Comparison of ENCODE assay signal across 7 mouse cellular contexts in genomic region chr5:24424004-24424781, GRCm38 (mm10). TPM values are rescaled to one million over a fixed set of nuclear protein-coding genes. Genes with fewer than 3 reads are reported as not detected.
DNase-seq lines count a peak whose midpoint lies in the region; ATAC-seq and TF ChIP-seq lines count a peak whose summit lies in the region.

No protein-coding gene starts in this region.

- peak overlapping the region; percentile 93 for H3K27ac ChIP-seq in left cerebral cortex, adult 2 months
- H3K27ac ChIP-seq in bone marrow macrophage, adult 2 months (ENCODE audit: insufficient read depth, low read depth, low read length) = peak overlapping the region; percentile 93
- H3K27ac ChIP-seq in forebrain, embryonic 10.5 days = peak overlapping the region; percentile 85
- H3K27ac ChIP-seq in limb, embryonic 13.5 days = peak overlapping the region; percentile 91
- H3K27ac ChIP-seq in neural tube, embryonic 12.5 days = peak overlapping the region; percentile 81

- peaks cover 32% of the 10 kb centered on the region for H3K36me3 ChIP-seq in forebrain, embryonic 10.5 days (replicated peaks)
- H3K36me3 ChIP-seq in limb, embryonic 13.5 days = peaks cover 27% of the 10 kb centered on the region
- peaks cover 17% of the 10 kb centered on the region for H3K36me3 ChIP-seq in neural tube, embryonic 12.5 days

- H3K4me2 ChIP-seq in limb, embryonic 13.5 days (replicated peaks) = peak overlapping the region; percentile 95
- H3K4me2 ChIP-seq in neural tube, embryonic 12.5 days (replicated peaks) = peak overlapping the region; percentile 86

- no peaks in the 10 kb centered on the region for H3K9me3 ChIP-seq in forebrain, embryonic 10.5 days
- H3K9me3 ChIP-seq in limb, embryonic 13.5 days = no peaks in the 10 kb centered on the region
- H3K9me3 ChIP-seq in neural tube, embryonic 12.5 days = no peaks in the 10 kb centered on the region

- no peak for TF ChIP-seq POLR2A in bone marrow macrophage, adult 2 months (IDR thresholded peaks at IDR 0.05; ENCODE audit: borderline replicate concordance, low read depth, low read length)

- H3K9ac ChIP-seq in limb, embryonic 13.5 days = peak overlapping the region; percentile 82
- H3K9ac ChIP-seq in neural tube, embryonic 12.5 days = peak overlapping the region; percentile 70

- WGBS in forebrain, embryonic 10.5 days = 14% methylated on average over 21 of the region's 21 CpGs
- 11% methylated on average over 21 of the region's 21 CpGs for WGBS in limb, embryonic 13.5 days
- WGBS in neural tube, embryonic 12.5 days = 17% methylated on average over 21 of the region's 21 CpGs

- TF ChIP-seq CTCF in left cerebral cortex, adult 2 months (IDR thresholded peaks at IDR 0.05) = no peak
- TF ChIP-seq CTCF in bone marrow macrophage, adult 2 months (IDR thresholded peaks at IDR 0.05; ENCODE audit: low read depth, low read length) = no peak

- peaks cover 13% of the 10 kb centered on the region for H3K4me1 ChIP-seq in bone marrow macrophage, adult 2 months (ENCODE audit: control insufficient read depth, insufficient read depth, low read length)
- H3K4me1 ChIP-seq in forebrain, embryonic 10.5 days = peaks cover 68% of the 10 kb centered on the region
- H3K4me1 ChIP-seq in limb, embryonic 13.5 days = peaks cover 55% of the 10 kb centered on the region
- peaks cover 54% of the 10 kb centered on the region for H3K4me1 ChIP-seq in neural tube, embryonic 12.5 days

- H3K27me3 ChIP-seq in forebrain, embryonic 10.5 days (ENCODE audit: poor library complexity, severe bottlenecking) = peaks cover 19% of the 10 kb centered on the region
- no peaks in the 10 kb centered on the region for H3K27me3 ChIP-seq in limb, embryonic 13.5 days
- H3K27me3 ChIP-seq in neural tube, embryonic 12.5 days (replicated peaks) = 0 out of 2 replicates have a peak, but pooled peaks cover 3% of the 10 kb centered on the region

- intact Hi-C loops in left cerebral cortex, adult 2 months (cut with DNase I) = loop anchor here (2.0 kb wide), 3 partner anchors 21 to 47 kb away; partner anchors contain the start of gene Fastk
- intact Hi-C loops in left cerebral cortex, postnatal 10 days (cut with DNase I) = loop anchor here (2.0 to 5.0 kb wide), 2 partner anchors 21 to 53 kb away; partner anchors contain the start of gene Fastk

- peak; percentile 0; the same call in 1 of the 2 replicates for ATAC-seq in limb, embryonic 13.5 days (ENCODE audit: low FRiP score, low read depth)
- ATAC-seq in neural tube, embryonic 12.5 days (ENCODE audit: low FRiP score, low read depth) = peak; percentile 14

- no peak for DNase-seq in left cerebral cortex, adult 2 months (ENCODE audit: extremely low spot score in 1 of 2, low spot score in 2 of 2)
- DNase-seq in left cerebral cortex, postnatal 10 days (ENCODE audit: extremely low spot score in 1 of 2, low spot score in 2 of 2) = no peak
- DNase-seq in forebrain, embryonic 10.5 days (ENCODE audit: extremely low spot score, low spot score) = no peak
- DNase-seq in right cerebral cortex, postnatal 10 days (ENCODE audit: low spot score in 2 of 2) = no peak

- peak overlapping the region; percentile 74 for H3K4me3 ChIP-seq in left cerebral cortex, adult 2 months
- H3K4me3 ChIP-seq in bone marrow macrophage, adult 2 months (ENCODE audit: insufficient read depth, low read length) = peak overlapping the region; percentile 76
- H3K4me3 ChIP-seq in forebrain, embryonic 10.5 days = peak overlapping the region; percentile 75
- peak overlapping the region; percentile 70 for H3K4me3 ChIP-seq in limb, embryonic 13.5 days
- peak overlapping the region; percentile 45 for H3K4me3 ChIP-seq in neural tube, embryonic 12.5 days

RNA-seq across cellular contexts. Expression of gene Slc4a2, which starts 0.6 kb away (rescaled TPM):
- 10 to 100 TPM; 31.0 to 33.8 TPM for total RNA-seq in left cerebral cortex, adult 2 months (2021)
- total RNA-seq in left cerebral cortex, postnatal 10 days (2021) = 10 to 100 TPM; 24.6 to 27.6 TPM
- polyA plus RNA-seq in bone marrow macrophage, adult 2 months (2012; ENCODE audit: insufficient read depth, insufficient read length, missing spikeins) = 41.8 and 45.1 TPM in 2 replicates
- polyA plus RNA-seq in forebrain, embryonic 10.5 days (2016; fragmentation: Nextera tagmentation; extraction: Ambion mirVana) = 32.8 and 33.6 TPM in 2 replicates
- polyA plus RNA-seq in limb, embryonic 13.5 days (2015; fragmentation: Nextera tagmentation; extraction: Ambion mirVana) = 39.5 and 42.0 TPM in 2 replicates
- 23.0 and 24.3 TPM in 2 replicates for polyA plus RNA-seq in neural tube, embryonic 12.5 days (2016; fragmentation: Nextera tagmentation; extraction: Ambion mirVana)

RNA-seq across cellular contexts. Expression of gene Cdk5, which starts 0.9 kb away (rescaled TPM):
- 100 to 1,000 TPM; 118 to 129 TPM for total RNA-seq in left cerebral cortex, adult 2 months (2021)
- 100 to 1,000 TPM; 148 to 150 TPM for total RNA-seq in left cerebral cortex, postnatal 10 days (2021)
- 55.5 and 59.9 TPM in 2 replicates for polyA plus RNA-seq in bone marrow macrophage, adult 2 months (2012; ENCODE audit: insufficient read depth, insufficient read length, missing spikeins)
- 42.7 and 48.9 TPM in 2 replicates for polyA plus RNA-seq in forebrain, embryonic 10.5 days (2016; fragmentation: Nextera tagmentation; extraction: Ambion mirVana)
- 53.5 and 59.5 TPM in 2 replicates for polyA plus RNA-seq in limb, embryonic 13.5 days (2015; fragmentation: Nextera tagmentation; extraction: Ambion mirVana)
- 75.4 and 79.2 TPM in 2 replicates for polyA plus RNA-seq in neural tube, embryonic 12.5 days (2016; fragmentation: Nextera tagmentation; extraction: Ambion mirVana)

RNA-seq across cellular contexts. Expression of gene Asic3, which starts 11.0 kb away (rescaled TPM):
- total RNA-seq in left cerebral cortex, adult 2 months (2021) = under 1 TPM in 1 of 2 experiments, not detected in 1; 0.36 TPM
- total RNA-seq in left cerebral cortex, postnatal 10 days (2021) = under 1 TPM in 1 of 2 experiments, not detected in 1; 0.19 TPM
- polyA plus RNA-seq in bone marrow macrophage, adult 2 months (2012; ENCODE audit: insufficient read depth, insufficient read length, missing spikeins) = not detected in 2 replicates
- polyA plus RNA-seq in forebrain, embryonic 10.5 days (2016; fragmentation: Nextera tagmentation; extraction: Ambion mirVana) = 0.20 TPM in 1 of 2 replicates, not detected in the other
- 1.7 and 2.0 TPM in 2 replicates for polyA plus RNA-seq in limb, embryonic 13.5 days (2015; fragmentation: Nextera tagmentation; extraction: Ambion mirVana)
- 1.0 and 1.4 TPM in 2 replicates for polyA plus RNA-seq in neural tube, embryonic 12.5 days (2016; fragmentation: Nextera tagmentation; extraction: Ambion mirVana)

RNA-seq across cellular contexts. Expression of gene Fastk, which starts 20.9 kb away (rescaled TPM):
- 100 to 1,000 TPM; 128 to 134 TPM for total RNA-seq in left cerebral cortex, adult 2 months (2021)
- 100 to 1,000 TPM in 1 of 2 experiments, 10 to 100 TPM in 1; 96.6 to 105 TPM for total RNA-seq in left cerebral cortex, postnatal 10 days (2021)
- polyA plus RNA-seq in bone marrow macrophage, adult 2 months (2012; ENCODE audit: insufficient read depth, insufficient read length, missing spikeins) = 46.3 and 49.0 TPM in 2 replicates
- 106 and 108 TPM in 2 replicates for polyA plus RNA-seq in forebrain, embryonic 10.5 days (2016; fragmentation: Nextera tagmentation; extraction: Ambion mirVana)
- 120 TPM in 2 replicates for polyA plus RNA-seq in limb, embryonic 13.5 days (2015; fragmentation: Nextera tagmentation; extraction: Ambion mirVana)
- polyA plus RNA-seq in neural tube, embryonic 12.5 days (2016; fragmentation: Nextera tagmentation; extraction: Ambion mirVana) = 114 TPM in 2 replicates

RNA-seq across cellular contexts. Expression of gene Tmub1, which starts 23.5 kb away (rescaled TPM):
- 10 to 100 TPM; 26.1 to 28.7 TPM for total RNA-seq in left cerebral cortex, adult 2 months (2021)
- 10 to 100 TPM; 29.1 to 29.4 TPM for total RNA-seq in left cerebral cortex, postnatal 10 days (2021)
- 7.9 and 12.7 TPM in 2 replicates for polyA plus RNA-seq in bone marrow macrophage, adult 2 months (2012; ENCODE audit: insufficient read depth, insufficient read length, missing spikeins)
- polyA plus RNA-seq in forebrain, embryonic 10.5 days (2016; fragmentation: Nextera tagmentation; extraction: Ambion mirVana) = 28.4 and 31.8 TPM in 2 replicates
- polyA plus RNA-seq in limb, embryonic 13.5 days (2015; fragmentation: Nextera tagmentation; extraction: Ambion mirVana) = 23.7 and 24.6 TPM in 2 replicates
- 35.3 and 40.0 TPM in 2 replicates for polyA plus RNA-seq in neural tube, embryonic 12.5 days (2016; fragmentation: Nextera tagmentation; extraction: Ambion mirVana)
